Mouse (Mus musculus): ENCODE results near the gene Tmem266. TPM values are rescaled to one million over a fixed set of nuclear protein-coding genes. Genes with fewer than 3 reads are reported as not detected.
A peak's percentile ranks its signal among the peaks of the same experiment; 100 is the strongest.

Tmem266 gene
- total RNA-seq, 2 experiments from 2014 or later, result 5.3 to 6.9 TPM

- DNase-seq (ENCODE audit: extremely low spot score in 1 of 2, low spot score in 1 of 2), result peak; percentile 87 to 95
Measured at GRCm38 (mm10) chr9:55391909-55392658, 65.4 kb downstream of the Tmem266 start.

GRCm38 (mm10) chr9:55395650-55396049 is 68.9 kb downstream of the Tmem266 start:
- DNase-seq (ENCODE audit: extremely low spot score in 1 of 2, low spot score in 1 of 2), result no peak

GRCm38 (mm10) chr9:55398985-55399554 is 72.4 kb downstream of the Tmem266 start:
- no peak for DNase-seq (ENCODE audit: extremely low spot score in 1 of 2, low spot score in 1 of 2)

GRCm38 (mm10) chr9:55402276-55402675 is 75.6 kb downstream of the Tmem266 start:
- no peak for DNase-seq (ENCODE audit: extremely low spot score in 1 of 2, low spot score in 1 of 2)

GRCm38 (mm10) chr9:55404256-55404655 is 77.5 kb downstream of the Tmem266 start:
- no peak for DNase-seq (ENCODE audit: extremely low spot score in 1 of 2, low spot score in 1 of 2)

- no peak for DNase-seq (ENCODE audit: extremely low spot score in 1 of 2, low spot score in 1 of 2)
Measured at GRCm38 (mm10) chr9:55404976-55405702, 78.4 kb downstream of the Tmem266 start.

GRCm38 (mm10) chr9:55406773-55407172 is 80.1 kb downstream of the Tmem266 start:
- DNase-seq (ENCODE audit: extremely low spot score in 1 of 2, low spot score in 1 of 2), result no peak

GRCm38 (mm10) chr9:55408851-55409250 is 82.1 kb downstream of the Tmem266 start:
- no peak for DNase-seq (ENCODE audit: extremely low spot score in 1 of 2, low spot score in 1 of 2)

GRCm38 (mm10) chr9:55409833-55410232 is 83.1 kb downstream of the Tmem266 start:
- DNase-seq (ENCODE audit: extremely low spot score in 1 of 2, low spot score in 1 of 2), result no peak

GRCm38 (mm10) chr9:55410430-55410829 is 83.7 kb downstream of the Tmem266 start:
- no peak for DNase-seq (ENCODE audit: extremely low spot score in 1 of 2, low spot score in 1 of 2)

GRCm38 (mm10) chr9:55411154-55411553 is 84.4 kb downstream of the Tmem266 start:
- DNase-seq (ENCODE audit: extremely low spot score in 1 of 2, low spot score in 1 of 2), result no peak

GRCm38 (mm10) chr9:55421786-55422185 is 95.1 kb downstream of the Tmem266 start:
- no peak for DNase-seq (ENCODE audit: extremely low spot score in 1 of 2, low spot score in 1 of 2)

- peak in 1 of 2 experiments; percentile 8 for DNase-seq (ENCODE audit: extremely low spot score in 1 of 2, low spot score in 1 of 2)
Measured at GRCm38 (mm10) chr9:55423451-55424424, 97.0 kb downstream of the Tmem266 start.

GRCm38 (mm10) chr9:55425271-55425810 is 98.6 kb downstream of the Tmem266 start:
- no peak for DNase-seq (ENCODE audit: extremely low spot score in 1 of 2, low spot score in 1 of 2)

- DNase-seq (ENCODE audit: extremely low spot score in 1 of 2, low spot score in 1 of 2), result peak; percentile 54 to 73
Measured at GRCm38 (mm10) chr9:55429242-55429975, 102.7 kb downstream of the Tmem266 start.

GRCm38 (mm10) chr9:55430133-55430532 is 103.4 kb downstream of the Tmem266 start:
- no peak for DNase-seq (ENCODE audit: extremely low spot score in 1 of 2, low spot score in 1 of 2)

GRCm38 (mm10) chr9:55432306-55433289 is 105.9 kb downstream of the Tmem266 start:
- no peak for DNase-seq (ENCODE audit: extremely low spot score in 1 of 2, low spot score in 1 of 2)

GRCm38 (mm10) chr9:55433875-55434274 is 107.2 kb downstream of the Tmem266 start:
- no peak for DNase-seq (ENCODE audit: extremely low spot score in 1 of 2, low spot score in 1 of 2)

Measured in layer of hippocampus, postnatal 25 days (tissue).